Mouse (Mus musculus): ENCODE measurements around the gene Pxn. TPM values are rescaled to one million over a fixed set of nuclear protein-coding genes. Genes with fewer than 3 reads are reported as not detected.
A peak's percentile ranks its signal among the peaks of the same experiment; 100 is the strongest.

Pxn gene
- total and polyA plus RNA-seq, 2 experiments from 2014 or later, result 18.0 to 41.0 TPM

DNA sequence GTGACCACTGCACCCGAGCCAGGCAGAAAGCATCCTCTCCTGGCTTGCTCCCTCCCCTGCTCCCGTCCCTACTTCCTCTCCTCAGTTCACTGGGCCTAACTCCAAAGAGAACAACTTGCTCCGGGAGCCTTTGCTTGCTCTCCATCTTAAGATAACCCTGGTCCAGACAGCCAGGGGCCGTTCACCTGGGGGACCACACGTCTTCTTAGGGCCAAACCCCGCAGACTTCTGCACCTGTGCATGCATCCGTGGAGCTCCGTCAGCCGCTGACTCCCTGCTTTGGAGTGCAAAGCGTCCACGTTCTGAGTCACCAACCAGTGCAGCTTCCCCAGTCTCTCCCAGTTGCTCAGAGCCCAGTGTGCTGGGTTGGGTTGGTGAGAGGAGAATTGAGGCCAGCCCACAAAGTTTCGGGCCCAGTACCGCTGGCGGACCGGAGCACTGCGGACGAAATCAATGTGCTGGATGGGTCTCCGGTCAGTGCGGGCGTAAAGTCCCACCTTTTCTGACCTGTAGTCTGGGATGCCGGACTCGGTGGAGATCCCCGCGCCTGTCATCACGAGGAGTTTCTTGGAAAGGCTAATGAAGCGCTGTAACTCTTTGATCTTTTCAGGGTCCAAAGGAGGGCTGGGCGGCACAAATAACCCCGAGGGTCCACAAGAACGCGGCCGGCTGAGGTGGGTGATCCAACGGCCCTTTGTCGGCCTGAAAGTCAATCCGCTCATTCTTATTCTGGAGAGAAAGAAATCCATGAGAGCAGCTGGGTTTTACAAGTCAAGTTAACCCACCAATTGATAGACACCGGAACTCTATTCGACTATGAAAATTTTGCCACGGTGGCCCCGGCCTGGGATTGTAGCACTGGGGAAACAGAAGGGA, 23.8 kb upstream of the Pxn start:
- Histone ChIP-seq H3K36me3 (ENCODE audit: insufficient read depth, low read length) (no peaks in the 10 kb centered on the region; the same call in 1 of the 2 replicates), H3K4me3 (ENCODE audit: low read length) (peak overlapping the region; percentile 12; the same call in 1 of the 2 replicates), H3K27me3 (ENCODE audit: insufficient read depth, low read length) (no peaks in the 10 kb centered on the region), H3K9me3 (ENCODE audit: low read length) (no peaks in the 10 kb centered on the region), H3K4me2 (ENCODE audit: low read depth, low read length) (peak overlapping the region; percentile 37), H3K9ac (replicated peaks; ENCODE audit: low read length) (peak overlapping the region; percentile 30; the same call in 1 of the 2 replicates), H3K4me1 (ENCODE audit: insufficient read depth, low read length) (peaks cover 11% of the 10 kb centered on the region; the same call in 1 of the 2 replicates), H3K27ac (no peak overlapping the region)
- ATAC-seq, result no peak
- TF ChIP-seq CTCF (IDR thresholded peaks at IDR 0.05; ENCODE audit: low read depth), result no peak
- 33% methylated on average over 38 of the region's 38 CpGs for WGBS
- no peak for DNase-seq (ENCODE audit: low spot score)

DNA sequence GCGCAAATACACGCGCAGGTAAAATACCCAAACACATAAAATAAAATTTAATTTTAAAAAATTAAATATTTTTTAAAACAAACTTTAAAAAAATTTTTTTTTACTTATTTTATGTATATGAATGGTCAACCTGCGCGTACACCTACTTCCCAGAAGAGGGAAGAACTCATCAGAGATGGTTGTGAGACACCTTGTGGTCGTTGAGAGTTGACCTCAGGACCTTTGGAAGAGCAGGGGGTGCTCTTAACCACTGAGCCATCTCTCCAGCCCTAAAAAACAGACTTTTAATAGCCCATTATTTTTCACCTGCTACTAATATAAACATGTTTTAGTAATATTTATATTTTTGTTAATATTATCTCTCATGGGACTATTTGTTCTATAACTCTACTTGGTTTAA, 23.1 kb upstream of the Pxn start:
- H3K9ac ChIP-seq (replicated peaks; ENCODE audit: low read length), result no peak overlapping the region
- WGBS, result 46% methylated on average over 6 of the region's 6 CpGs
- H3K27ac ChIP-seq, result no peak overlapping the region
- H3K36me3 ChIP-seq (ENCODE audit: insufficient read depth, low read length), result no peaks in the 10 kb centered on the region; the same call in 1 of the 2 replicates
- TF ChIP-seq CTCF (IDR thresholded peaks at IDR 0.05; ENCODE audit: low read depth), result no peak; the same call in 1 of the 2 replicates
- peaks cover 11% of the 10 kb centered on the region; the same call in 1 of the 2 replicates for H3K4me1 ChIP-seq (ENCODE audit: insufficient read depth, low read length)
- no peak for ATAC-seq
- no peak overlapping the region for H3K4me3 ChIP-seq (ENCODE audit: low read length)
- H3K27me3 ChIP-seq (ENCODE audit: insufficient read depth, low read length), result no peaks in the 10 kb centered on the region
- H3K4me2 ChIP-seq (ENCODE audit: low read depth, low read length), result no peak overlapping the region
- no peaks in the 10 kb centered on the region for H3K9me3 ChIP-seq (ENCODE audit: low read length)
- DNase-seq (ENCODE audit: low spot score), result no peak

- Histone ChIP-seq H3K4me2 (ENCODE audit: low read depth, low read length) (peak within 1 kb of the TSS; percentile 74), H3K9me3 (ENCODE audit: low read length) (no peaks in the 10 kb centered on the region), H3K36me3 (ENCODE audit: insufficient read depth, low read length) (no peaks in the 10 kb centered on the region; the same call in 1 of the 2 replicates), H3K4me1 (ENCODE audit: insufficient read depth, low read length) (peaks cover 11% of the 10 kb centered on the region; the same call in 1 of the 2 replicates), H3K9ac (replicated peaks; ENCODE audit: low read length) (peak within 1 kb of the TSS; percentile 57), H3K27me3 (ENCODE audit: insufficient read depth, low read length) (no peaks in the 10 kb centered on the region), H3K27ac (peak within 1 kb of the TSS; percentile 80), H3K4me3 (ENCODE audit: low read length) (peak within 1 kb of the TSS; percentile 41)
- TF ChIP-seq CTCF (IDR thresholded peaks at IDR 0.05; ENCODE audit: low read depth), result no peak
- DNase-seq (ENCODE audit: low spot score) (peak; percentile 98), ATAC-seq (peak; percentile 91)
- WGBS, result 6% methylated on average over 30 of the region's 30 CpGs
These were observed 22.2 kb upstream of the Pxn start, which contains the start of gene Sirt4 for GRCm38 (mm10) chr5:115483947-115484920. Gene Sirt4, minus strand, starts transcription at chr5:115484725.

- H3K36me3 ChIP-seq (ENCODE audit: insufficient read depth, low read length), result no peaks in the 10 kb centered on the region
- no peak for TF ChIP-seq CTCF (IDR thresholded peaks at IDR 0.05; ENCODE audit: low read depth)
- H3K4me2 ChIP-seq (ENCODE audit: low read depth, low read length), result peak overlapping the region; percentile 74
- DNase-seq (ENCODE audit: low spot score), result no peak
- peaks cover 11% of the 10 kb centered on the region; the same call in 1 of the 2 replicates for H3K4me1 ChIP-seq (ENCODE audit: insufficient read depth, low read length)
- peak overlapping the region; percentile 57; the same call in 1 of the 2 replicates for H3K9ac ChIP-seq (replicated peaks; ENCODE audit: low read length)
- H3K27ac ChIP-seq, result peak overlapping the region; percentile 80; the same call in 1 of the 2 replicates
- WGBS, result 73% methylated on average over 5 of the region's 5 CpGs
- ATAC-seq, result no peak
- peak overlapping the region; percentile 41 for H3K4me3 ChIP-seq (ENCODE audit: low read length)
- no peaks in the 10 kb centered on the region for H3K9me3 ChIP-seq (ENCODE audit: low read length)
- no peaks in the 10 kb centered on the region for H3K27me3 ChIP-seq (ENCODE audit: insufficient read depth, low read length)
These were observed 21.5 kb upstream of the Pxn start for GRCm38 (mm10) chr5:115484996-115485395.

DNA sequence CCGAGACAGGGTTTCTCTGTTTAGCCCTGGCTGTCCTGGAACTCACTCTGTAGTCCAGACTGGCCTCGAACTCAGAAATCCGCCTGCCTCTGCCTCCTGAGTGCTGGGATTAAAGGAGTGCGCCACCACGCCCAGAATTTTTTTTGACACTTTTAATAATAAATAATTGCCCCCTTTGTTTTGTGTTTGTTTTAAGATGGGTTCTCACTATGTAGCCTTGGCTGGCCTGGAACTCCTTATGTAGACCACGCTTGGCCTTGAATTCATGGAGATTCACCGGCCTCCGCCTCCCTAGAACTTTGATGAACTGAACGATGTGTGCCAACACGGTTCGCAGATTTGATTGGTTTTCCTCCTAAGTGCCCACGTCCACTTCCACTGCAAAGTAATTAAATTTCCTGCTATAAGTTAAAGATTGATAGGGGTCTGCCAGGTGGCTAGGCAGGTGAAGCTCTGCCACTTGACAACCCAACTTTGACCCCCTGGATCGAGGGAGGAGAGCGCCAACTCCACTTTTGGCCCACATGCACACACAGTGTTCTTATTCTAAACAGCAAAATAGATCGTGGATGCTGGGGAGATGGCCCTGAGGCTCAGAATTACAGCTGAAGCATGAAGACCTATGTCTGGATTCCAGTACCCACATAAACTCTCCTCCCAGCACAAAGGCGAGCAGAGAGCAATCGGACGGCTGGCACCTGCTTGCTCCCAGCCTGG, 20.8 kb upstream of the Pxn start:
- Histone ChIP-seq H3K4me2 (ENCODE audit: low read depth, low read length) (no peak overlapping the region), H3K9me3 (ENCODE audit: low read length) (no peaks in the 10 kb centered on the region), H3K4me3 (ENCODE audit: low read length) (no peak overlapping the region), H3K27me3 (ENCODE audit: insufficient read depth, low read length) (no peaks in the 10 kb centered on the region), H3K27ac (no peak overlapping the region), H3K4me1 (ENCODE audit: insufficient read depth, low read length) (peaks cover 11% of the 10 kb centered on the region; the same call in 1 of the 2 replicates), H3K9ac (replicated peaks; ENCODE audit: low read length) (no peak overlapping the region), H3K36me3 (ENCODE audit: insufficient read depth, low read length) (no peaks in the 10 kb centered on the region)
- DNase-seq (ENCODE audit: low spot score) (no peak), ATAC-seq (no peak)
- TF ChIP-seq CTCF (IDR thresholded peaks at IDR 0.05; ENCODE audit: low read depth), result no peak
- 84% methylated on average over 18 of the region's 18 CpGs for WGBS

DNA sequence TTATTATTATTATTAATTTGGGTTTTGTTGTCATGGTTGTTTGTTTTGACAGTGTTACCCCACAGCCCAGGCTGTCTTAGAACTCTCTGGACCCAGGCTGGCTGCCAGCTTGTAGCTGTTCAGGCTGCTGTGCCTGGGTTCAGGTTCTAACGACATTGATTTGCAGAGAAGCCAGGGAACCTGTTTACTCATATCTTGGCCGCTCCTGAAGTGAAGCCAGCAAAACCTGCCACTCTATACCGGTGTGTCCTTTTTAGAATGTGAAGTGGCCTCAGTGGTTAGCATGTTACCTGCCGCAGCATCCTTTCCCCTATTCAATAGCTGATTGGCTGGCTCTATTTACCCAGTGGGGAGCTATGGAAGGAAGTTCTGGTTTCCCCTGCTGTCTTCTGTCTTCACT, 19.8 kb upstream of the Pxn start:
- Histone ChIP-seq H3K36me3 (ENCODE audit: insufficient read depth, low read length) (no peaks in the 10 kb centered on the region), H3K27ac (no peak overlapping the region), H3K4me3 (ENCODE audit: low read length) (no peak overlapping the region), H3K4me2 (ENCODE audit: low read depth, low read length) (no peak overlapping the region), H3K9me3 (ENCODE audit: low read length) (no peaks in the 10 kb centered on the region), H3K4me1 (ENCODE audit: insufficient read depth, low read length) (peaks cover 12% of the 10 kb centered on the region), H3K9ac (replicated peaks; ENCODE audit: low read length) (no peak overlapping the region), H3K27me3 (ENCODE audit: insufficient read depth, low read length) (no peaks in the 10 kb centered on the region)
- 49% methylated on average over 4 of the region's 4 CpGs for WGBS
- no peak for DNase-seq (ENCODE audit: low spot score)
- no peak for ATAC-seq
- TF ChIP-seq CTCF (IDR thresholded peaks at IDR 0.05; ENCODE audit: low read depth), result no peak

Data from hindbrain, postnatal 0 days (tissue).